Mouse (Mus musculus) cortical plate, adult 2 months (tissue): ENCODE measurements around the gene Shank1. TPM values are rescaled to one million over a fixed set of nuclear protein-coding genes. Genes with fewer than 3 reads are reported as not detected.
A peak's percentile ranks its signal among the peaks of the same experiment; 100 is the strongest.

Source experiments
- H3K27ac ChIP-seq: fragments of 200-500 bp; 2 replicates; pipeline ENCODE4 v1.5.1; 2012; ENCODE audit warnings: low read length, control low read depth, inconsistent platforms; ENCODE audit not compliant: insufficient read depth
- H3K4me1 ChIP-seq: fragments of 200-500 bp; 2 replicates; pipeline ENCODE4 v1.6.1; 2011; ENCODE audit warnings: low read length; ENCODE audit not compliant: control insufficient read depth, insufficient read depth
- H3K4me3 ChIP-seq: fragments of 200-500 bp; 2 replicates; pipeline ENCODE4 v1.5.1; 2011; ENCODE audit warnings: mild to moderate bottlenecking, low read length, control low read depth; ENCODE audit not compliant: insufficient read depth
- CTCF ChIP-seq: fragments of 200-500 bp; IDR thresholded peaks from 2 replicates; pipeline ENCODE4 v1.5.1; 2011; ENCODE audit warnings: mild to moderate bottlenecking, control low read depth, low read length; ENCODE audit not compliant: insufficient read depth; ENCODE audit errors: extremely low read depth
- POLR2A ChIP-seq: fragments of 200-500 bp; IDR thresholded peaks from 2 replicates; pipeline ENCODE4 v1.6.1; 2011; ENCODE audit warnings: mild to moderate bottlenecking, low read length, control low read depth; ENCODE audit not compliant: insufficient read depth; ENCODE audit errors: extremely low read depth
- polyA plus RNA-seq: library from polyadenylated mRNA; depleted of rRNA; stranded (reverse); fragments of >200 nt; gene quantifications from 2 replicates; pipeline ENCODE4 v1.2.3, GENCODE M21; 2012

Gene Shank1
- polyA plus RNA-seq, 1 experiment: 106 TPM

DNA sequence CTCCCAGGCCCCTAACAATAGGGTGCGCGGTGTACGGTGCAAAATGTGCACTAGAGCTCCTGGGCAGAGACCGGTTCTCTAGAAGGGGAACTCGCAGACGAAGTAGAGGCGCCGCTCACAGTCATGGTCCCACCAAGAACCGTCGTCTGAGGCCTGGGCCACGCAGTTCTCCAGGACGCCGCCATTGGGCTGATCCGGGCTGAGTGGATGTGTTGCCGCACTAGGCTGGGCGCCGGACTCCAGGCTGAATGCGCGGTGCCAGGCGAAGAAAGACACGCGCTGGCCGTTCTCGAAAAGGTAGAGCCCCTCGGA, 5.6 kb upstream of the Shank1 start:
- Histone ChIP-seq H3K27ac (peak overlapping the region; percentile 84; the same call in 1 of the 2 replicates), H3K4me1 (0 out of 2 replicates have a peak, but pooled peaks cover 2% of the 10 kb centered on the region), H3K4me3 (peak overlapping the region; percentile 26)
- no peak for TF ChIP-seq CTCF
- no peak for TF ChIP-seq POLR2A

DNA sequence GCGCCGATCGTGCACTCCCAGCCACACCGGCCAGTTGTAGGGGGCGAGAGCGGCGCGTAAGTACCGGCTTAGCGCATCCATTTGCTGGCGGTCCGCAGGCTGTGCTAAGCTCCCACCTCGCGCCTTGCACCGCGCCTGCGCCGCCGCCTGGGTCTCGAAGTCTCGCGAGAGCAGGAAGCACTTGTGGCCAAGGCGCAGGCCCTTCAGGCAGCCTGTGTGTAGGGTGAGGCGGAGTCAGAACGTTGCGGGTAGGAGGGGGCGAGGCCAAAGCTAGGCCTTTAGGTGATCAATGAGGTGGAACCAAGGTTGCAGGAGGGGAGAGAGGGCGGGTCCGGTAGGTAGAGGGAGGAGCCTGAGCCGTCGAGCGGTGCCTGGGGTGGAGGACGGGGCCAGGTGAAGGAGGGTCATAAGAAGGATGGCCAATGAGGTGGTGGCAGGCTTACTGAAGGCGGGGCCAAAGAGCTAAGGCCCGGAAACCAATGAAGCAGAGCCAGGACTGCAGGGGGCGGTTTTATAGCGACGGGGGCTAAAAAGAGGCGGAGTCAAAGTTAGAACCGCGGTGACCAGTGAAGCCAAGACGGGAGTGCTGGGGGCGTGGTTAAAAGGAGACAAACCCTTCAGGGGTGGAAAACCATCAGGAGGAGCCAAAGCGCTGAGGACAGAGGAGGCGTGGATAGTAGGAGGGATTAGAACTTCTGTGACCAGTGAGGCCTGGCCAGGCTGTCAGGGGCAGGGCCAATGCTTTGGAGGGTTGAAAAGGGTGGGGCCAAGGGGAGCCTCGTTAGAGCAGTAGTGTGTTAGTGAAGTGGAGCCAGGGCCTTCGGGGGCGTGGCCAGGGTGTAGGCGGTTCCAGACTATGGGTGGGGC, 5.0 kb upstream of the Shank1 start:
- Histone ChIP-seq H3K4me3 (peak overlapping the region; percentile 26), H3K27ac (peak overlapping the region; percentile 84; the same call in 1 of the 2 replicates), H3K4me1 (0 out of 2 replicates have a peak, but pooled peaks cover 2% of the 10 kb centered on the region)
- peak; percentile 96 for TF ChIP-seq POLR2A
- TF ChIP-seq CTCF: no peak

DNA sequence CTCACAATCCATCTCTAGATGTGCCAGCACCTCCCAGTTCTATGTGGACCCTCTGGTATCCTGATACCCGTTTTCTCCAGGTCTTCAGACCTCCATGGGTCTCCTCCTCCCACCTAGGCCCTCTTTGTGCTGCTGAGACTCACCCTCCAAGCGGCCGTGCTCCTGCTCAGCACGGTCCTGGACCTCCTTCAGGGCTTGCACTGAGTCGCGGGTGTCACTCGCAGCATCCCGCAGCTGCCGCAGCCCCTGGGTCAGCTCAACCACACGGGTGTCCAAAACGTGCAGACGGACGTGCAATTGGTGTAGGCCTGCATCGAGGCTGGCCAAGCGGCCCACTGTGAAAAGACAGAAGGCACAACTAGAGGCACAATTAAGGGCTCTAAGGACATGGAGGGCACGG, 4.4 kb upstream of the Shank1 start:
- no peak overlapping the region; the same call in 1 of the 2 replicates for H3K4me3 ChIP-seq
- TF ChIP-seq CTCF: no peak
- 0 out of 2 replicates have a peak, but pooled peaks have one; percentile 3 for TF ChIP-seq POLR2A
- no peak overlapping the region for H3K27ac ChIP-seq
- H3K4me1 ChIP-seq: 0 out of 2 replicates have a peak, but pooled peaks cover 2% of the 10 kb centered on the region

DNA sequence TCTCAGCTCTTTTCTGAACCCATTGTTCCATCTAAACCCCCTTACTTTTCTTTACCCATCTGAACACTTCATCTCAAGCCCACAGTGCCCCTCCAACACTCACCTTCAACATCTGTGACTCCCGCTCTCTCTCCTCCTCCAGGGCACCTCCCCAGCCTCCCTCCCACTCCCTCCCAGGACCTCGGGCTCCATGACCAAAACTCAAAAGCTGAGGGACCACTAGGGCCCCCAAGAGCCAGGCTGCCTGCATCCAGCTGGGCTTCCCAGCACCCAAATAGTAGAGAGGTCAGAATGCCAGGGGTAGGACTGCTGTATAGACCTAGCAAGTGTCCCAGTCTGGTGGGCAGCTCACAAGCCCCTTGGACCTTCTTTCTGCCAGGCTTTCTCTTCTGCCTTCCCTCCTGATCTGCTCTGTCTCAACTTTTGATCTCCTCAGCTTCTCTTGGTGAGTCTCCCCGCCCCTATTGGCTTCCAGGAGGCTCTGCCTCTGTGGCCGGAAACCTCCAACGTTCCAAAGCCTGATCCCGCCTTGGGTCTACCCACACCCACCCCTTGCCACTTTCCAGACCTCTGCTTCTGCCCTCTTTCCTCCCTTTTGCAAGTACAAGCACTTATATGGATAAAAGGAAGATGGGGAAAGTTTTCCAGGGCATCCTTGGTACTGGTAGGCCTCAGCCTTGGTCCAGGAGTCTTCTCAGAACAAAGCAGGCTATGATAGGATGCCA, 3.4 kb upstream of the Shank1 start, which contains the start of gene Clec11a:
Gene Clec11a (minus strand): TSS at position 387 of the 725 bp plus-strand sequence.
- TF ChIP-seq CTCF: no peak
- no peak for TF ChIP-seq POLR2A
- H3K27ac ChIP-seq: no peak within 1 kb of the TSS
- no peak within 1 kb of the TSS for H3K4me3 ChIP-seq
- 0 out of 2 replicates have a peak, but pooled peaks cover 2% of the 10 kb centered on the region for H3K4me1 ChIP-seq

DNA sequence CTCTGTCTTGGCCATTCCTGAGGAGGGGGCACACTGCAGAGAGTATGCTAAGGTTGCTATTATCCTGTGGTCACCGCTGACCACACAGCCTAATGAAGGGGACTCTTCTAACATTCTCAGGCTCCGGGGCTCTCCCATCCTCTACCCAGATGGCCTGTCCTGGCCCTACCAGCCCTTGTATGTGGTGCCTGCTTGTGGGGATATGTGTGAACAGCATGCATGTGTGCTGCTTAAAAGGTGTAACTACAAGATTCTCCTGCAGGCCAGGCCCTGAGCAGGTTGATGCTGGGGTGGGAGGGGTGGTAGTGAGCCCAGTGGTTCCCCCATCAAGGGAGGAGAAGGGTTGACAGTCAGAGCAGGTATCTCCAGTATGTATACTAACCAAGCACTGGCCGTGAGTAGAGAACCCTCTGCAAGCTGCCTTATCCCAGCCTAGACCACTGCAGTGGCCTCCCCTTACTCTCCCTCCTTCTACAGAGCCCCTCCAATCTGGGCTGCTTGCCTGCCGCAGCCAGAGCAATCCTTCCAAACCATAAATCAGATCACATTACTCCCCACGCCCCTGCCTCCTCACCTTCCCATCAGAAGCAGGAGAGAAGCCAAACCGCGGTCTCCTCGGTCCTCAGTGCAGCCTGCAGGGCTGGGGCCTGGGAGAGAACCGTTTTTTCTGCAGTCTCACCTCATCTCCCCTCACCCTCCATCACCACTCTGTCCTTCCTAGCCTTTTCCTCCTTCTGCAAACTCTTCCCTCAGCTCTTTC, 2.6 kb upstream of the Shank1 start:
- H3K4me1 ChIP-seq: 0 out of 2 replicates have a peak, but pooled peaks cover 2% of the 10 kb centered on the region
- no peak for TF ChIP-seq CTCF
- no peak for TF ChIP-seq POLR2A
- H3K4me3 ChIP-seq: no peak overlapping the region
- H3K27ac ChIP-seq: no peak overlapping the region

DNA sequence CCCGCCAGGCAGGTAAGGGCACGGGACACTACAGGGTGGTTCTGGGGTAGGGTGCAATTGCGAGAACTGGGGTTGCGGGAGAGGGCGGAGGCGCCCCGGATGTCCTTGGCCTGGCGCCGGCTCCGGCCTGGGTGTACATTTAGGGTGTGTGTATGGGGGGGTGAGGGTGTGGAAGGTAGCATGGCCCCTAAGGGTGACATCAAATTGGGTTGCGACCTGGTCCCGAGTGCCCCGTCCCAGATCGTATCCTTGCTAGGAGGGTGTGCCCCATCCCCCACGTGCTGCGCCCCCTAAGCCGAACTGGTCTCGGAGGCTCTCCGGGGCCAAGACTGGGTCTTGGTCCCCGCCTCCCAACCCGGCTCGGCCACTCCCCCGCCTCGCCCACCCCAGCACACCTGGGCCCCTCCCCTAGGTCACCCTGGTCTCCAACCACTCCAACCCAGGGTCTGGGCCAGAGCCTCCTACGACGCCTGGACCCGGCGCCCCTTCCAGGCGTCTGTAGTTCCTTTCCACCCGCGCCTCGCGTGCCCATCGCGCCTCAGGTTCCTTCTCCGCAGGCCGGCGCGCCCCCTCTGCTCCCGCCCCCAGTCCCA, 328 bp downstream of the Shank1 start:
- peak overlapping the region; percentile 96 for H3K27ac ChIP-seq
- TF ChIP-seq POLR2A (0 out of 2 replicates have a peak, but pooled peaks have one; percentile 9), CTCF (no peak)
- H3K4me1 ChIP-seq: 0 out of 2 replicates have a peak, but pooled peaks cover 2% of the 10 kb centered on the region
- H3K4me3 ChIP-seq: peak overlapping the region; percentile 93

DNA sequence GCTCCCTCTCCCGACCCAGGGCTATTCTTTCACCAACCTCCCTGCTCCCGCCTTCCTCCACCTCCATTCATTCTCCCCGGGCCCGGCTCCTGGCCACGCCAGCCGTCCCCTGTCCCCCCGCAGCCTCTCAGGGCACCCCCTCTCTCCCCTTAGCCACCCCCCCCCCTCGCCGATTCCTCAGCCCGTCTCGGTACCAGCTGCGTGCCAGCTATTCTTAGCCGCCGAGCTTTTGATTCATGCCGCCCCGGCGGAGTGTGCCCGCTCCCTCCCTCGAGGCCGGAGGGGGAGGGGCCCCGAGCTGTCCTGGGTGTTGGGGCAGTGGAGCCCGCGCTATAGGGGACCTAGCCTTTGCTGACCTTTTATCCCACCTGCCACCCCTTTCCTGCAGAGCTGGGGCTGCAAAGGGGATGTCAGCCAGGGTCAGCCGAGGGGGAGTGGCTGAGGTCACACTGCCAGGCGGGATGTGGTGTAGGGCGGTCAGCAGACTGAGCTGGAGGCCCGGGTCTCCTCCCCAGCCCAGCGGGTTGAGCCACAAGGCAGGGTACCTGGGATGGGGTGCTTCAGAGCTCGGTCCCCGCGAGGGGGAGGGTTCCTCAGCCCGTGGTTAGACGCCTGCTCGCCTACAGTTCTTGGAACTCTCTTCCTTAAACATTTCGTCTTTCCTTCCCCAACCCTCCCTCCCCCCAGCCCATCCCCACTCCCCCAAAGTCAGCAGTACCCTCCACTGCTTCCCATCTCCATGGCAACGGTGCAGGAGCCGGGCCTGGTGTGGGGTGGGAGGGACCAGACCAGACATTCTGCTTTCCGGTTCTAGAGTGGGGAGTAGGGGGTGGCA, 1.0 kb downstream of the Shank1 start:
- no peaks in the 10 kb centered on the region for H3K4me1 ChIP-seq

DNA sequence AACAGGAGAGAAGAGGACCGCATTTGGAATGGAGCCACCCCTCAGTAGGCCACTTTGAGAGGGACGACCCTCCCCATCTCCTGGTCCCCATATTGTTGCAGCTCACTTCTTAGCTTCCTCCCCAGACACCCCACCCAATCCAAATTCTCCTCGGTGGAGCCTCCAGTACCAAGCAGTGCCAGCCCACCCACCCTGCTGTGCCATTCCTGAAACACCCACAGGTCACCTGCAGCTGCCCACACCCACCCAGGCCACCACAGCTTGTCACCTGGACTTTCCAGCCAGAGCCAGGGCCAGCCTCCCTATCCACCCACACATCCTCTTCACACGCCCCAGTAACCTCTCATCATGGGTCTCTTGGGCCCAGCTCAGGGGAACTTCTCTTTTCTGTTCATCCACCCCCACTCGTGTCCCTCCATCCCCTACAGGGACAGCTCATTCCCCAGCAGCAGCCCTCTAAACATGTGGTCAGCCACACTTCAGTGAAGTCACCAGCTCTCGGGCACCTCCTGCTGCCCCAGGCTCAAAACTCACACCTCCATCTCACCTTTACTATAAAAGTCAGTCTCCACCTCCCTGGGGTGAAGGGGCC, 1.8 kb downstream of the Shank1 start:
- H3K27ac ChIP-seq: peak overlapping the region; percentile 2; the same call in 1 of the 2 replicates
- TF ChIP-seq CTCF: no peak
- no peak for TF ChIP-seq POLR2A
- no peaks in the 10 kb centered on the region for H3K4me1 ChIP-seq

More for the DNA sequence above, 1.0 kb downstream of the Shank1 start:
- Histone ChIP-seq H3K27ac (peak overlapping the region; percentile 96), H3K4me3 (peak overlapping the region; percentile 93)
- TF ChIP-seq POLR2A (peak; percentile 29; the same call in 1 of the 2 replicates), CTCF (no peak)

More for the DNA sequence above, 1.8 kb downstream of the Shank1 start:
- H3K4me3 ChIP-seq: peak overlapping the region; percentile 93
